Mouse (Mus musculus): ENCODE data around the gene Prkar1a. TPM values are rescaled to one million over a fixed set of nuclear protein-coding genes. Genes with fewer than 3 reads are reported as not detected.

Prkar1a gene
- total and polyA plus RNA-seq, 2 experiments from 2014 or later = 163 to 530 TPM

- H3K27me3 ChIP-seq (ENCODE audit: control insufficient read depth, insufficient read depth, low read length) = no peaks in the 10 kb centered on the region
- H3K9ac ChIP-seq (replicated peaks; ENCODE audit: low read depth, low read length) = no peak overlapping the region
- WGBS = 77% methylated on average over 11 of the region's 11 CpGs
- DNase-seq (ENCODE audit: low spot score) (no peak), ATAC-seq (ENCODE audit: insufficient read depth, low read depth) (no peak)
- peaks cover 10% of the 10 kb centered on the region for H3K4me1 ChIP-seq (ENCODE audit: control insufficient read depth, insufficient read depth)
- H3K4me2 ChIP-seq (ENCODE audit: low read depth, low read length) = no peak overlapping the region
- no peaks in the 10 kb centered on the region for H3K9me3 ChIP-seq (replicated peaks; ENCODE audit: control insufficient read depth, low read length)
- no peak for TF ChIP-seq CTCF (IDR thresholded peaks at IDR 0.05; ENCODE audit: low read depth)
- no peak for TF ChIP-seq EP300 (IDR thresholded peaks at IDR 0.05; ENCODE audit: low read depth)
- no peak overlapping the region for H3K4me3 ChIP-seq (ENCODE audit: low read depth, low read length)
- peaks cover 24% of the 10 kb centered on the region for H3K36me3 ChIP-seq (replicated peaks; ENCODE audit: control insufficient read depth, insufficient read depth, low read length)
- H3K27ac ChIP-seq (ENCODE audit: low read depth) = no peak overlapping the region
Measured at GRCm38 (mm10) chr11:109674542-109674941, 25.3 kb downstream of the Prkar1a start.

- Histone ChIP-seq H3K9me3 (replicated peaks; ENCODE audit: control insufficient read depth, low read length) (no peaks in the 10 kb centered on the region), H3K27ac (ENCODE audit: low read depth) (no peak overlapping the region), H3K36me3 (replicated peaks; ENCODE audit: control insufficient read depth, insufficient read depth, low read length) (peaks cover 18% of the 10 kb centered on the region), H3K27me3 (ENCODE audit: control insufficient read depth, insufficient read depth, low read length) (no peaks in the 10 kb centered on the region), H3K9ac (replicated peaks; ENCODE audit: low read depth, low read length) (no peak overlapping the region), H3K4me1 (ENCODE audit: control insufficient read depth, insufficient read depth) (peaks cover 10% of the 10 kb centered on the region), H3K4me2 (ENCODE audit: low read depth, low read length) (no peak overlapping the region), H3K4me3 (ENCODE audit: low read depth, low read length) (no peak overlapping the region)
- WGBS = 86% methylated on average over 3 of the region's 3 CpGs
- no peak for ATAC-seq (ENCODE audit: insufficient read depth, low read depth)
- DNase-seq (ENCODE audit: low spot score) = no peak
- TF ChIP-seq EP300 (IDR thresholded peaks at IDR 0.05; ENCODE audit: low read depth) (no peak), CTCF (IDR thresholded peaks at IDR 0.05; ENCODE audit: low read depth) (no peak)
Measured at GRCm38 (mm10) chr11:109675208-109675607, 26.0 kb downstream of the Prkar1a start.

GRCm38 (mm10) chr11:109675771-109676170, 26.6 kb downstream of the Prkar1a start:
- DNase-seq (ENCODE audit: low spot score) (no peak), ATAC-seq (ENCODE audit: insufficient read depth, low read depth) (no peak)
- peaks cover 12% of the 10 kb centered on the region for H3K4me1 ChIP-seq (ENCODE audit: control insufficient read depth, insufficient read depth)
- no peak overlapping the region for H3K4me2 ChIP-seq (ENCODE audit: low read depth, low read length)
- peaks cover 14% of the 10 kb centered on the region for H3K36me3 ChIP-seq (replicated peaks; ENCODE audit: control insufficient read depth, insufficient read depth, low read length)
- no peak overlapping the region for H3K4me3 ChIP-seq (ENCODE audit: low read depth, low read length)
- no peaks in the 10 kb centered on the region for H3K27me3 ChIP-seq (ENCODE audit: control insufficient read depth, insufficient read depth, low read length)
- H3K27ac ChIP-seq (ENCODE audit: low read depth) = no peak overlapping the region
- WGBS = 85% methylated on average over 9 of the region's 9 CpGs
- no peak overlapping the region for H3K9ac ChIP-seq (replicated peaks; ENCODE audit: low read depth, low read length)
- H3K9me3 ChIP-seq (replicated peaks; ENCODE audit: control insufficient read depth, low read length) = no peaks in the 10 kb centered on the region
- TF ChIP-seq EP300 (IDR thresholded peaks at IDR 0.05; ENCODE audit: low read depth) = no peak
- no peak for TF ChIP-seq CTCF (IDR thresholded peaks at IDR 0.05; ENCODE audit: low read depth)

GRCm38 (mm10) chr11:109676621-109677373, 27.6 kb downstream of the Prkar1a start:
- H3K4me2 ChIP-seq (ENCODE audit: low read depth, low read length) = no peak overlapping the region
- H3K9me3 ChIP-seq (replicated peaks; ENCODE audit: control insufficient read depth, low read length) = no peaks in the 10 kb centered on the region
- peaks cover 21% of the 10 kb centered on the region for H3K4me1 ChIP-seq (ENCODE audit: control insufficient read depth, insufficient read depth)
- H3K27ac ChIP-seq (ENCODE audit: low read depth) = no peak overlapping the region
- no peak overlapping the region for H3K4me3 ChIP-seq (ENCODE audit: low read depth, low read length)
- WGBS = 69% methylated on average over 11 of the region's 12 CpGs
- 0 out of 2 replicates have a peak, but pooled peaks cover 7% of the 10 kb centered on the region for H3K36me3 ChIP-seq (replicated peaks; ENCODE audit: control insufficient read depth, insufficient read depth, low read length)
- no peaks in the 10 kb centered on the region for H3K27me3 ChIP-seq (ENCODE audit: control insufficient read depth, insufficient read depth, low read length)
- DNase-seq (ENCODE audit: low spot score) (no peak), ATAC-seq (ENCODE audit: insufficient read depth, low read depth) (no peak)
- TF ChIP-seq CTCF (IDR thresholded peaks at IDR 0.05; ENCODE audit: low read depth) (no peak), EP300 (IDR thresholded peaks at IDR 0.05; ENCODE audit: low read depth) (no peak)
- no peak overlapping the region for H3K9ac ChIP-seq (replicated peaks; ENCODE audit: low read depth, low read length)

GRCm38 (mm10) chr11:109678291-109678690, 29.1 kb downstream of the Prkar1a start:
- TF ChIP-seq CTCF (IDR thresholded peaks at IDR 0.05; ENCODE audit: low read depth) (no peak), EP300 (IDR thresholded peaks at IDR 0.05; ENCODE audit: low read depth) (no peak)

More at GRCm38 (mm10) chr11:109678291-109678690, 29.1 kb downstream of the Prkar1a start:
- Histone ChIP-seq H3K9ac (replicated peaks; ENCODE audit: low read depth, low read length) (no peak overlapping the region), H3K4me3 (ENCODE audit: low read depth, low read length) (no peak overlapping the region), H3K9me3 (replicated peaks; ENCODE audit: control insufficient read depth, low read length) (no peaks in the 10 kb centered on the region), H3K36me3 (replicated peaks; ENCODE audit: control insufficient read depth, insufficient read depth, low read length) (no peaks in the 10 kb centered on the region), H3K27me3 (ENCODE audit: control insufficient read depth, insufficient read depth, low read length) (no peaks in the 10 kb centered on the region), H3K4me1 (ENCODE audit: control insufficient read depth, insufficient read depth) (peaks cover 17% of the 10 kb centered on the region), H3K4me2 (ENCODE audit: low read depth, low read length) (no peak overlapping the region), H3K27ac (ENCODE audit: low read depth) (no peak overlapping the region)
- ATAC-seq (ENCODE audit: insufficient read depth, low read depth) = no peak
- WGBS = 68% methylated on average over 12 of the region's 12 CpGs
- DNase-seq (ENCODE audit: low spot score) = no peak
